Mouse (Mus musculus): Measurements from ENCODE around the gene Rbm38. TPM values are rescaled to one million over a fixed set of nuclear protein-coding genes. Genes with fewer than 3 reads are reported as not detected.

The Rbm38 gene
- total RNA-seq (2023): 287 TPM

DNA sequence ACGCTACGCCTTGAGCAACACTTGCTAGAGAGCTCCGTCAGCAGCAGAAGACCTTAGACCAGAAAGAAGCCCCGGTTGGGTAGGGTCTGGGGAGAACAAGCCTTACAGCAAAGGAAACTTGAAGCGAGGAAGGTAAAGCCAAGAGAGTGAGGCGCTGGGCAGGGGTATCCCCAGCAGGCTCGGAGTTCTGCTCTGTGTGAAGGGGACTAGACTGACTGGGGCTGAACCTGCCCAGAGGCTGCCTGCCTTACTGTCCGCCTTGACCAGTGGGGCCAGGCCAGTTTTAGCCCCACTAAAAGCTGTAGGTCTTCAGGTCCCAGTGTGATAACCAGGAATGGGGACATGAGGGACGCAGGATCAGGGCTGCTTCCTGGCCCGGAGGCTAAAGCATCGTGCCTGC lies at the start of gene Rbm38:
Rbm38 (plus strand) TSS at position 69 of the 400 bp plus-strand sequence.

DNA sequence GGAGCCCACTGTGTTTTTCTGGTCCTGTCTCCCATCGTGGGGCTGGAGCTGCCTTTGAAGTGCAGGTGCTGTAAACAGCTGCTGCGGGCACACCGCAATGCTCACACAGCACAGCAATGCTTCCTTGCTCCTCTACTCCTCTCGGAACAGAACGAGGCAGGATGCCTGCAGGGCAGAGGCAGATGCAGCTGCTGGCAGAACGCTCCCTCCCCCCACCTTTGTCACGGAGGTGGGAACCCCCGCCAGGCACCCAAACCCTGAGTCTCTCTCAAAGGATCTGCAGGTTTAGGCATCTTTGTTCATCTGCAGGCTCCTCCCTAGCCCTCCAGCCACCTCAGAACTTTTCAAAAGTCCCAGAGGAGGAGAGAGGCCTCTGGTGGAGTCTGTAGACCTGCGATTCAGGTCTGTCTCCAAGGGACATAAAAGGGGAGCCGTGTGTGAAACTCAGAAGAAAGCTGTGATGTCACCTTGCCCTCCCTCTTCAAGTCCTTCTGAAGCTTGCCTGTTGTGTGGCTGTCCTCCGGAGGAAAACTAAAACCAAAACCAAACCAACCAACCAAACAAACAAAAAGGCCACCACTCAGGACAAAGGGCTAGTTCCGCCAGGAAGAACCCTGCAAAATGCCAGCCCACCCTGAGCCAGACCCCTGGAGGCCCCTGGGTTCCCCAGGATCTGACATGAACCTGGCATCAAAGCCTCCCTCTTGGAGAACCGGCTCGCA lies 42.7 kb upstream of the Rbm38 start, which contains the start of gene Spo11:
Spo11 (plus strand) TSS at position 292 of the 722 bp plus-strand sequence.

DNA sequence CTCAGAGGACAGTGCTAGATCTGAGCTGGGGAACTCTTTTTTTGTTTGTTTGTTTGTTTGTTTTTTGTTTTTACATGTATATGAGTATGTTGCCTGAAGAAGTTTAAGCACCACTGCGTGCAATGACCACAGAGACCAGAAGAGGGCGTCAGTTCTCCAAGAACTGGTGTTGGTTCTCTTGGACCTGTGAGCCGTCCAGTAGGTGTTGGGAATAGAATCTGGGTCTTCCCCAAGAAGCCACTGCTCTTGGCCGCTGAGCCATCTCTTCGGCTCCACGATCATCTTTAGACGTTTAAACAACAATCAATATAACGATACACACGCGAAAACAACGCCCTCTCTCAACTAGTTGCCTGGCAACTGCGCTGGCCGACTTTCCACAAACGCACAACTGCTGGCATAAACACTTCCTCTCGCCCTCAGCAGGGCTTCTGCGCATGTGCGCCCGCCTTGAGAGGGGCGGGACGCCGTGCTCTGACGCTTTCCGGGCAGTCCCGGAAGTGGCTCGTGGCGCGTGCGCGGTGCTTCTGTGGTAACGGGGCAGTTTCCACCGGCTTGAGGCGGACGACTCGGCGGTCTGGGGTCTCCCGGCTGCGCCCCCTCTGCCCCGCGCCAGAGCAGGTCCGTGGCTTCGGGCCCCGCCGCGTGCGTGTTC lies 20.5 kb upstream of the Rbm38 start, which contains the start of gene Rae1:
Rae1 (plus strand) TSS at position 488 of the 655 bp plus-strand sequence.

Other genes starting within 250 kb of the Rbm38 start
- 2.1 TPM for gene Bmp7, start 80.2 kb upstream of the Rbm38 start, total RNA-seq (2023)
- gene Spo11, start 42.8 kb upstream of the Rbm38 start, total RNA-seq (2023): 1.4 TPM
- gene Rae1, start 20.4 kb upstream of the Rbm38 start, total RNA-seq (2023): 83.9 TPM
- not detected for gene Ctcfl, start 99.0 kb downstream of the Rbm38 start, total RNA-seq (2023)
- gene Pck1, start 132.6 kb downstream of the Rbm38 start, total RNA-seq (2023): not detected
- 64.5 TPM for gene Zbp1, start 198.4 kb downstream of the Rbm38 start, total RNA-seq (2023)